13 mouse cellular contexts compared by ENCODE assay signal in the genomic region with DNA sequence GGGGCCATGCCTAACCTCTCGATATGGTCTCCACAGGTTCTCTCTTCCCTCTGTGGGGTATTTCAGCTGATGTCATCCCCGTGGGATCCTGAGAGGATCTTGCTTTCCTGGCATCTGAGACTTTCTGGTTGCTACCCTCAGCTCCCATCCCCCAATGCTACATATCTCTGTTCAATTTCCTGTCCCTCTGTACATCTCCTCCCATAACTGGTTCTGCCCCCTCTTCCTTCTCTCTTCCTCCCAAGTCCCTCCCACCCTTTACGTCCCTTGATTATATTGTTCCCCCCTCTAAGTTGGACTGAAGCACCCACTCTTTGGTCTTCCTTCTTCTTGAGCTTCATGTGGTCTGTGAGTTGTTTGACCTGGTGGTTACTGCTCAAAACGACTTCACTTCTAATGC. TPM values are rescaled to one million over a fixed set of nuclear protein-coding genes. Genes with fewer than 3 reads are reported as not detected.
"Had no signal": no experiment of that assay in that cellular context is flagged by ENCODE, and none has a peak within 500 bp of the region (broad histone marks: within the 10 kb centered on the region; RNA-seq: fewer than 3 reads in every experiment).

No protein-coding gene starts in this region.

- H3K4me2 ChIP-seq: kidney, embryonic 15.5 days; limb, embryonic 15.5 days; liver, embryonic 12.5 days; lung, embryonic 14.5 days; midbrain, embryonic 12.5 days had no signal

- H3K4me1 ChIP-seq: kidney, embryonic 15.5 days; limb, embryonic 15.5 days; midbrain, embryonic 12.5 days had no signal

- ATAC-seq: liver, embryonic 12.5 days; midbrain, embryonic 16.5 days had no signal

- H3K9me3 ChIP-seq: kidney, embryonic 15.5 days; limb, embryonic 15.5 days; liver, embryonic 12.5 days; midbrain, embryonic 12.5 days had no signal

- H3K9ac ChIP-seq: kidney, embryonic 15.5 days; limb, embryonic 15.5 days; liver, embryonic 12.5 days; lung, embryonic 14.5 days; midbrain, embryonic 12.5 days had no signal

- H3K36me3 ChIP-seq: kidney, embryonic 15.5 days; limb, embryonic 15.5 days; liver, embryonic 12.5 days; midbrain, embryonic 12.5 days had no signal

- H3K4me3 ChIP-seq: kidney, embryonic 15.5 days; left cerebral cortex, adult 2 months; limb, embryonic 15.5 days; liver, embryonic 12.5 days; midbrain, embryonic 12.5 days had no signal

- H3K27me3 ChIP-seq: kidney, embryonic 15.5 days; limb, embryonic 15.5 days; midbrain, embryonic 12.5 days had no signal

- H3K27ac ChIP-seq: kidney, embryonic 15.5 days; left cerebral cortex, adult 2 months; limb, embryonic 15.5 days; liver, embryonic 12.5 days; midbrain, embryonic 12.5 days had no signal

- DNase-seq: kidney, adult 2 months; kidney, postnatal 14 days; lung, postnatal 10 days; lung, postnatal 4 days; thymus, adult 18-20 months had no signal

RNA-seq across cellular contexts. Expression of gene Cdcp1, which starts 55.7 kb away (rescaled TPM):
- total RNA-seq: layer of hippocampus, postnatal 25 days had no signal
